Mouse (Mus musculus): ENCODE measurements around the gene Dnah9.

The Dnah9 gene

GRCm38 (mm10) chr11:65794428-65795219 is 373.7 kb downstream of the Dnah9 start:
- no peak for DNase-seq (ENCODE audit: low spot score)

DNA sequence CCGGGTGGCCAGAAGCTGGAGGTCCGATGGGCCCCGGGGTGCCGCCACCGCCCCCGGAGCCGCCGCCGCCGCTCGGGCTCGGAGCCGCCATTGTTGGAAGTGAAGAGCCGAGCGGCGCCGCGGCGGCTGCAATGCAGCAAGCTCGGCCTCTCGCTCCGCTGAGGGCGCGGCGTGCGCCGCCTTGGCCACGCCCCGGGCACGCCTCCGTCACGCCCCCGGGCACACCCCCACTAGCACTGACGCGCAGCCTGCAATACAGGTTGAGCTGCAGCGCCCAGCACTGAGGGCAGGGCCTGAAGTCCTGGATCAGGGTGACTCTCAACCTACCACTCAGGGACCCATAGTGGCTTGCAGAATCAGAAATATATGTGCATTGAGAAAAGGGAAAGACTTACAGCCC is 380.2 kb downstream of the Dnah9 start, which contains the start of gene Map2k4:
TSS of gene Map2k4 (minus strand) at position 144 of the 400 bp plus-strand sequence.
- peak; percentile 94 for DNase-seq (ENCODE audit: low spot score)

DNA sequence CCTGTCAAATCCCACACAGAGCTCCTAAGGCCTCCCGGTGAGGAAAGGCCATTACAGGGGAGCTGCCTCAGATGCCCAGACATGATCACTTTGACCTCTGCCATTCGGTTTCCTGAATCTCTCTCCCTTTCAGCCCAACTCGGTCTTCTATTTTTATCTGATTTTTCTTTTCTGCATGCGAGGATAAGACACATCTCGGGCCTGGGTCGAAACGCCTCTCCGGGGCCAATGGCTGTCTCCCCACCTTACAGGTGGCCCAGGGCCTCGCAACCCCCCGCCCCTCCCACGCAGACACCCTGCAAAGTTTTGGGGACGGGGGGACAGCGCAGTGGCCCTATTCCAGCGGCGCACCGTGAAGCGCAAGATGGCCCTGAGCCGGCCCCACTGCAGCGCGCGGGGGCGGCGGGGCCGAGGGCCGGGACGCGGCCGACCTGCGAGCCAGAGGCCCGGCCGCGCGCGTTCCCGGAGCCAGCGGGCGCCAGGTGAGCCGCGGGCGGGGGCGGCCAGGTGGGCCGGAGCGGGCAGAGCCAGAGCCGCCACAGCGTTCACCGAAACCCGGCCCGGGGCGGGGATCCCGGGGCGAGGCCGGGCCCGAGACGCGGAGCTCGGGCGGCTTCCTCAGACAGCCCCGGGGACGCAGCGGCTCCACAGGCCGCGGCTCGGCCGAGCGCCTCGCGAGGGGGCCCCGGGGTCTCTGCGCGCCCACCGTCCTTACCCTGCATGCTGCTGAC is 380.8 kb downstream of the Dnah9 start:
- peak; percentile 49 for DNase-seq (ENCODE audit: low spot score)

GRCm38 (mm10) chr11:65786160-65786559 is 382.2 kb downstream of the Dnah9 start:
- no peak for DNase-seq (ENCODE audit: low spot score)

DNA sequence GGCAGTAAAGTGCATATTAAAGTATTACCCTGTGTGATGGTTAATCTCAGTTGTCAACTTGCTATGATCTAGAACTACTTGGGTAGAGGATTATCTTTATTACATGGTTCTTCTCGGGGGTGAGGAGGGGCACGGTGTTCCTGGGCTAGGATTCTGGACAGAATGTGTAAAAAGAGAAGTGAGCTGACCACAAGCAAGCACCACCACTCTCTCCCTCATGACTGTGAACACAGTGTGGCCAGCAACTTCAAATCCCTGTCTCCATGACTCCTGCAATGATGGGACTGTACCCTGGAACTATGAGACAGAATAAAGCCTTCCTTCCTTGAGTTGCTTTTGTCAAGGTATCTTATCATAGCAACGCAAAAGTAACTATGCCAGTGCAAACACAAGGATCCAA is 386.8 kb downstream of the Dnah9 start:
- no peak for DNase-seq (ENCODE audit: low spot score)

Data from yolk sac, embryonic 10.5 days (tissue).